Mouse (Mus musculus) lung, postnatal 14 days (tissue): ENCODE data around the gene Pax2.
A peak's percentile ranks its signal among the peaks of the same experiment; 100 is the strongest.
"Not testable (repeated sequence)": the region's sequence is repeated elsewhere in the genome, so short reads cannot be mapped to it uniquely, and the experiment has no call there.

Experiments
- DNase-seq: peaks from one replicate; pipeline ENCODE4 v3.0.0; 2021

Gene Pax2

DNA sequence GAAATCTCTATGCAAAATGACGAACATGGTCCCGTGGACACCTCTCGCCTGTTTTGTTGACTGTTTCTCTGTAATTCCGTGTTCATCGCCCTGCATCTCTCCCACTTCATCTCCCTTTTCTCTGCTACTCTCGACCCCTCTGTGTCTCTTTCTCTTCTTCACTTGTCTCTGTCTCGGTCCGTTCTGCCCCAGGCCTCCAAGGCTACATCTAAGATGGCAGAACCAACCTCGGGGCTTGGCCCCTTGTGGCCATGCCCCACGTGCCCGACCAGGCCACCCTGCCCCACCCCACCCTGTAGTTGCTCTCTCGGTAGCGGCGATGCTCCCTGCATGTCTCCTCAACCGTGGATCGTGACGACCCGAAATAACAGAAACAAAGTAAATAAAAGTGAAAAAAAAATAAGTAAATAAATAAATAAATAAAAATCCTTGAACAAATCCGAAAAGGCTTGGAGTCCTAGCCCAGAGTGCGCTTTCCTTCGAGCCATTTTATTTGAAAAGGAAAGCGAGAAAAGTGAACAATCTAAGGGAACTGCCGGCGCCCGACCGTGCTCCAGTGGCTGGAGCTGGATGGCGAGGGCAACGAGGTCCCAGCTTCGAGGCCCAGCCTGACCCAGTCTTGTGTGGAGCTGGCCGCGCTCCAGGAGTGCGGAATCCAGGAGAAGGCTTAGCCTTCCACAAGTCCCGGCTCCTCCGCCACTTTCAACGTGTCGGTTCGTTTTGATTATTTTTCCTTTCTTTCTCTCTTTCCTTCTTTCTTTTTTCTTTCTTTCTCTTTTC, 81.8 kb downstream of the Pax2 start:
- peak; percentile 19 for DNase-seq

DNA sequence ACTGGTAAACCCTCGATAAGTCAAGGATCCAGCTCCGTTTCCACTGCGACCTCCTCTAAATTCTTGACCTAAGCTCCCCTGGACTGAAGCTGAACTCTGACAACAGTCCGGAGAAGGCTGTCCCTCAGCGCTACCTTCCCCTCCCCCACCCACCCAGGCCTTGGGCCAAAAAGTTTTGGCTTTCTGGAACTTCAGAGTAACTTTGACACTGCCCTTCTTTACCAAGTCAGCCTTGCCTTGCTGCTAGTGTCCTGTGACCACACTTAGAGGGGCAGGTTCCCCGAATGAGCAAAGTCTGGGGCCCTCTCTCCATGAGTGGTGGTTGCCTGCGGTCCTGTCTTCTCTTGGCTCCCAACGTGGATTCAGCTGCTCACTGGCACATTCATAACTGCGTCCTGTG, 82.5 kb downstream of the Pax2 start:
- no peak for DNase-seq

DNA sequence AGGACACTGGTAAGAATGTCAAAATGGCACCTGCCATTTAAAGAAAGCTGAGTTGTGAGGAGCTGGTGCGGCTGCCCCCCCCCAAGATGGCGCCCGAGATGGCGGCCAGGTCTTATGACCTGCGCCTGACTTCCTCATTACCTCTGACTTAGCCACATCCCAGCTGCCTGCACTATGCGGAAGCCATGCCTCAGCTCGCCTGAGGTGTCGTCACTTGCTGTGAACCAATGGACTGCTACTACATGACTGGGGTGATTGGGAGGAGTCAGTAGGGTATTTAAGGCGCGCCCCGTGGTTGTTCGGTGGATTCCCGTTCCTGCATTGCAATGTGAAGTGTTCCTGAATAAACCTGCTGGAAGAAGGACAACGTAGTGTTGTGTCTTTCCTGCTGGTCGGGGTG, 86.8 kb downstream of the Pax2 start:
- not testable (repeated sequence) for DNase-seq

DNA sequence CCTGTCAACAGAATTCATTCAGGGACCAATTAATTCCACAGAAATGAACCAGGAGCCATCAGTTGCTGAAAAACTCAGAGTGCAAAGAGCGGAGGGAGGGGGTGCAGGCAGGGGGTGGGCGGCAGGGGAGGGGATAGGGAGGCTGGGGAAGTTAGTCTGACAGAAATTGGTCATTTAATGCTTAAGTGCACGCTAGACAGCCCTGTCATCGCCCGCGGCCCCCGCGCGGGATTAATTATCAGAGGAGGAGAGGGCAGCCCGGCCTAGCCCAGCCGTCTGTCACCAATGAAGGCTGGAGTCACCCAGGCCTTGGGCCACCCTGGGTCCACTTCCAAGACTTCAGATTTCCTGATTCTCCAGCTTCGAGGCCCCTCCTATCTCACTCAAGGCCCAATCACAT, 93.6 kb downstream of the Pax2 start:
- DNase-seq = no peak

DNA sequence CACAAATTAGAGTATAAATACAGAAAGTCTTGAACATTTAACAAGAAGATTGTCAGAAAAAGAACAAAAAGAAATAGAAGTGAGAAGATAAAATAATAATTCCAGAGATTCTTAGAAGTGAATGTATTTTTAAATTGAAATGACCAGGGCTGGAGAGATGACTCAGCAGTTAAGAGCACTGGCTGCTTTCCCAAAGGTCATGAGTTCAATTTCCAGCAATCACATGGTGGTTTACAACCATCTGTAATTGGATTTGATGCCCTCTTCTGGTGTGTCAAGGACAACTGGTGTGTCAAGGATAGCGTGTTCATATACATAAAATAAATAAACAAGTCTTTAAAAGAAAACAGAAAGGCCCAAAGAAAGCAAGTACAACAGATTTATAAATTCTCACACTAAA, 102.8 kb downstream of the Pax2 start:
- DNase-seq = no peak

DNA sequence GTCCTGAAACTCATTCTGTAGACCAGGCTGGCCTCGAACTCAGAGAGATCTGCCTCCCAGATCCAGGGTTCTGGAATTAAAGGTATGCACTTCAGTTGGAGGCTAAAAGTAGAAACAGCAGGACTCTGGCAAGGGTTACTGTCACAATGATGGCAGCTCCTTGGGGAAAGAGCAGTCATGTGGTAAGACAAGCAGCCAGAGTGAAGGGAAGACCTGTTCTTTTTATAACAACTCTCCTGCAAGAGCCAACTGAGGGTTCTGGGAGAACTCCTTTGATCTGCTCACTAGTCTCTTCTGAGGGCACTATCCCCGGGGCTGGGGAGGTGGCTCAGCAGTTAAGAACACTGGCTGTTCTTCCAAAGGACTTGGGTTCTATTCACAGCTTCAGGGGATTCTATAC, 112.9 kb downstream of the Pax2 start:
- no peak for DNase-seq

DNA sequence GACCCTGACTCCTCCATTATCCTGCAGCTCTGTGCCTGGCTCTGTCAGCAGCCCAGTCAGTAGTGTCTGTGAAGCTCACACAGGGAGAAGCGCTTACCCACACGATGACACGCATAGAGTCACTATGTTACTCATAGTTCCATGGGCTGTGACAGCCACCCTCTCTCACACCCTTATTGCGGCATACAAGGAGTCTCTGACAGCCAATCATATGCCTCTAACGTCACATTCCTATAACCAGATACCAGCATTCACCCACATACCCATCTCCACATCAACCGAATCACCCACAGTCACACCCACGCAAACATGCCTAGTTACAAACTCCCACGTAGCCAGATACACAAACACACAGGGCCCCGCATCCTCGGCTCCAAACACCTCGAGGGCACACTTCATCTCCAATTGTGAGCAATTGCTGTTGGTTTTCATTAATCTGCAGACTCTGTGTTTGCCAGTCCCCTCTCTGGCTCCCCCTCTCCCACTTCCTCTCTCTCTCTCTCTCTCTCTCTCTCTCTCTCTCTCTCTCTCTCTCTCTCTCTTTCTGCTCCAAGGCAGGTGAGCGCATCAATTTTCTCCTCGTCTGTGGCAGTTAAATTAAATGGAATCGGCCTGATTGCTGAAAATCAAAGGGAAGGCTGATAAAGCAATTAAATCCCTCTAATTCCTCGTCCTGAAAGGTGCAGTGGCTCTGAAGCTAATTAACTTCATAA, 118.5 kb downstream of the Pax2 start:
- DNase-seq = no peak

DNA sequence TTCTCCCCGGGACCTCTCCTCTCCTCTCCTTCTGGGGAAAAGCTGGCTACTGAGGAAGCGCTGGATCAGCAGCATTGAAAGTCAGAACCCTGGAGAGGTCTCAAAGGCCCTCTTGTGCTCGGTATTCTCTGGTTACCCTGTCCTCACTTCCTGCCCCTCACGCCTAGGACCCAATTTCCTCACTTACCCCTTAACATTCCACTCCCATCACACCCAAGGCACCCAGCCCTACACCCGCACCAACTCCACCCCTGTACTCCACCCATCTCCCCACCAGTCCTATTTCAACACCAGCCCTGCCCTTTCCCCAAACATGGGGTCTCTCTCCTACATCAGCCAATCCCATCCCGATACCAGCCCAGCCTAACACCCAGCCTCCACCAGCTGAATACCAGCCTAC, 119.1 kb downstream of the Pax2 start:
- DNase-seq = no peak

DNA sequence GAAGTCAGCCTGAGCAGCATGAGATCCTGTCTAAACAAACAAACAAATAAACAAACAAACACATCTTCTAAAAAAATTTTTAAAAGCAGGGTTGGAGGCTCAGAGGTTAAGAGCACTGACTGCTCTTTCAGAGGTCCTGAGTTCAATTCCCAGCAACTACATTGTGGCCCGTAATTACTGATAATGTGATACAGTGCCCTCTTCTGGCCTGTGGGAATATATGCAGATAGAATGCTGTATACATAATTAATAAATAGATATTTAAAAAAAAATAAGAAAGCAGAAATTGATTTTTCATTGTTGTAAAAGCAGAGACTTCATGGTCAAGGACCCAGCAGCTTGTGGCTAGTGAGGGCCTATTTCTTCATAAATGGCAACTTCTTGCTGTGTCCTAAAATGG, 119.9 kb downstream of the Pax2 start:
- DNase-seq = no peak

DNA sequence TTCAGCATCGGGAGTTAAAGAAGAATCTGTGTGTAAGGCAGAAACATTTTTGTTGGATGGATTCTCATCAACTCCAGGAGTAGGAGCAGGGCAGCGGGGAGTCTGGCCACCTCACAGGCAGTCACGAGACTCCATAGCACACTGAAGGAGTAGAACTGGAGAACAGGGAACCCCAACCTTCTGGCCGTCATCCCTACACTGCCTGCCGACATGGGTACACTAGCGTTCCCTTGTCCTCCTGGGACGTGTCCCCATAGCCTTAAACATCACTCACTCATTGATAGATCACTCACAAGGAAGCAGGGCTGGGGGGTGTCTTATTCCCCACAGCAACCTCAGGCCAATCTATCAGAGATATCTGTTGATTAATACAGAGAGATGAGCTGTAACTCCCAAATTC, 120.7 kb downstream of the Pax2 start:
- DNase-seq = no peak

DNA sequence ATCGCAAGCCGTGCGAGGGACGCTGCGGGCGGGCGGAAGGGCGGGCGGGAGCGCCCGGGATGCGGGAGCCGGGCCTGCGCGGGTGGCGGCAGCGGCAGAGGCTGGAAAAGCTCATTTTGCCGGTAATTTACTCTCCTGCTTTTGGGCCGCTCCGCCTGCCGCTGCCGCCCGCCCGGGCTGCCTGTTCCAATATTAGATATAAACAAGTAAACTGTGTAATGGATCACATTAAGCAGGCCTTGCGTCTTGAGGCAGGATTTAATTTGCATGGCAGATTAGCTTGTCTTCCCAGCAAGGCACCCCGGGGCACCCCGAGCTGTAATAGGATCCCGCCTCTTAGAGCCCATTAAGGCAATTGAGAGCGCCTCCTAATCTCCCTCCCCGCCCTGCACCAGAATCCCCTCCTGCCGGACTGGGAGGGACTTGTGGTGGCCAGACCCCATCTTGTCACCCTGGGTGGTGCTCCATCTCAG, 126.7 kb downstream of the Pax2 start:
- no peak for DNase-seq

DNA sequence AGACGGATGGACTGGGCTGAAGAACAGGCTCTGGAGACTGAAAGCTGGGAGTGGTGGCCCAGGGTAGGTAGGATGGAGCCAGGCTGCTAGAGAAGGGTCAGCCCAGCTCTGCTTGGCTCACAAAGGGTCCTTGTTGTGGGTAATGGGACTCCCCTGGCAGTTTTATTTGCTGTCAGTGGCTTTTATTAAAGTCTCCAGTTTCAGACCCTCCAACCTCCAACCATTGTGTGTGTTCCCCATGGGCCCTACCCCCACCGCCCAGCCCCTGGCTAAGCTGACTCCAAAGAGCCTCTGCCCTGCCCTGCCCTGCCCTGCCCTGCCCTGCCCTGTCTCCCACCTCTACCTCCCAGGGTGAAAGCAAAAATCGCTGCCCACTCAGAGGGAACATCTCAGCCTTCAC, 128.5 kb downstream of the Pax2 start:
- DNase-seq = no peak

DNA sequence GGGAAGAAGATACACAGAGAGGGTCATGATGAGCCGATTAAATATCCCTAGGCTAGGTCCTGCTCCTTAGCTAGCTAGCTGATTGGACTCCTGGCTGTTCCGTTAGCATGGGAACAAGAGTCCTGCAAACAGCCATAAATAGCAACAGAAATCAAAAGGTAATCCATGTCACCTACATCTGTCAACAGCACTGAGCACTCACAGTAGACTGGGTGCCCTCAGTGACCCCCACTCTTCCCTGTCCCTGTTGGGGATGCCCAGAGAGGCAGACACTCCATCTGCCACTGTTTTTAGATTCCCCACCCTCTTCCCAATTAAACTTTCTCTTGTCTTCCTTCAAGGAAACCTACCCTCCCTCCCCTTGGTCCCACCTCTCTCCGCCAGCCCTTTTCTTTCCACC, 130.6 kb downstream of the Pax2 start:
- no peak for DNase-seq
